9 mouse cellular contexts compared by ENCODE assay signal in the genomic region with DNA sequence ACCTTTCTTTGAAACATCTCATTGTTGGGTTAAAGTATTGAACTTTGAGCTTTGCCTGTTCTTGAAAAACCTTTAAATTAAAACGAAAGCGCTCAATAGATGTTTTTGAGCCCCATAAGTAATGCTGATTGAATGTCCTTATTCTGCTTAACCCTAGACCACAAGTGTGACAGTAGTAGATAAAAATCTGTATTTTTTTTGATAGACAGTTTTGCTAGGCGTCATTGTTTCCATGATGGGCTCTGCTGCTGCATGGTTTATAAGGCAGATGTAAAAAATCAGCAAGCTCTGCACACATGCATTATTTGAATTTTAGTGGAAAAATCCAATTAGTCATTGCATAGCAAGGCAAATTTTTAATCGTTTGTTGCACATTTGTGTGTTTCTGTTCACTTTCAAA. TPM values are rescaled to one million over a fixed set of nuclear protein-coding genes. Genes with fewer than 3 reads are reported as not detected.
DNase-seq lines count a peak whose midpoint lies in the region; ATAC-seq and TF ChIP-seq lines count a peak whose summit lies in the region.
"Had no signal": no experiment of that assay in that cellular context is flagged by ENCODE, and none has a peak within 500 bp of the region (broad histone marks: within the 10 kb centered on the region; RNA-seq: fewer than 3 reads in every experiment).

No protein-coding gene starts in this region.

- intact Hi-C loops in left cerebral cortex, postnatal 14 days (cut with DNase I): no loop called here

- no peak overlapping the region for H3ac ChIP-seq in myocyte (ENCODE audit: control insufficient read depth, insufficient read length)

- no peaks in the 10 kb centered on the region for H3K27me3 ChIP-seq in heart, embryonic 16.5 days (ENCODE audit: control insufficient read depth, insufficient read depth, low read length)
- H3K27me3 ChIP-seq in intestine, embryonic 14.5 days (replicated peaks; ENCODE audit: control insufficient read depth, insufficient read depth, low read length): no peaks in the 10 kb centered on the region
- no peaks in the 10 kb centered on the region for H3K27me3 ChIP-seq in myocyte (ENCODE audit: control insufficient read depth, insufficient read depth, insufficient read length)

- peak overlapping the region; percentile 76; the same call in 1 of the 2 replicates for H3K4me3 ChIP-seq in heart, embryonic 16.5 days (ENCODE audit: low read length)
- peak overlapping the region; percentile 80; the same call in 1 of the 2 replicates for H3K4me3 ChIP-seq in cortical plate, adult 2 months (ENCODE audit: insufficient read depth, low read length)
- H3K4me3 ChIP-seq in intestine, embryonic 14.5 days (ENCODE audit: low read depth, low read length): peak overlapping the region; percentile 57
- H3K4me3 ChIP-seq in myocyte: peak overlapping the region; percentile 61

- peak overlapping the region; percentile 60 for H3K4me2 ChIP-seq in heart, embryonic 16.5 days (ENCODE audit: low read depth, low read length)
- peak overlapping the region; percentile 57 for H3K4me2 ChIP-seq in intestine, embryonic 14.5 days (ENCODE audit: low read length)
- H3K4me2 ChIP-seq in myocyte (ENCODE audit: low read depth): peak overlapping the region; percentile 74

- TF ChIP-seq POLR2A in cortical plate, adult 2 months (IDR thresholded peaks at IDR 0.05; ENCODE audit: extremely low read depth, insufficient read depth, low read length): no peak
- no peak for TF ChIP-seq POLR2A in myocyte (IDR thresholded peaks at IDR 0.05; ENCODE audit: insufficient read length, low read depth)

- no peak overlapping the region for H3K9ac ChIP-seq in heart, embryonic 16.5 days (ENCODE audit: low read length)
- peak overlapping the region; percentile 35; the same call in 1 of the 2 replicates for H3K9ac ChIP-seq in intestine, embryonic 14.5 days (ENCODE audit: low read length)

- TF ChIP-seq CTCF in cortical plate, adult 2 months (IDR thresholded peaks at IDR 0.05; ENCODE audit: extremely low read depth, insufficient read depth, low read length): no peak

- no peak for ATAC-seq in heart, embryonic 16.5 days (replicated peaks; ENCODE audit: extremely low read depth, insufficient read depth, low FRiP score)
- ATAC-seq in intestine, embryonic 14.5 days (replicated peaks; ENCODE audit: low FRiP score, low TSS enrichment, low read depth): no peak
- ATAC-seq: Patski had no signal

- H3K9me3 ChIP-seq in heart, embryonic 16.5 days (replicated peaks; ENCODE audit: control insufficient read depth, low read length): no peaks in the 10 kb centered on the region
- no peaks in the 10 kb centered on the region for H3K9me3 ChIP-seq in intestine, embryonic 14.5 days (ENCODE audit: control insufficient read depth, low read length)

- WGBS in heart, embryonic 16.5 days: 60% methylated on average over 4 of the region's 4 CpGs
- WGBS in intestine, embryonic 14.5 days: 45% methylated on average over 4 of the region's 4 CpGs

- H3K4me1 ChIP-seq in heart, embryonic 16.5 days (ENCODE audit: control insufficient read depth, insufficient read depth, low read length): peaks cover 3% of the 10 kb centered on the region
- no peaks in the 10 kb centered on the region for H3K4me1 ChIP-seq in cortical plate, adult 2 months (ENCODE audit: control insufficient read depth, insufficient read depth, low read length)
- H3K4me1 ChIP-seq in intestine, embryonic 14.5 days (replicated peaks; ENCODE audit: control insufficient read depth, insufficient read depth, low read length): no peaks in the 10 kb centered on the region

- H3K36me3 ChIP-seq in heart, embryonic 16.5 days (ENCODE audit: control insufficient read depth, insufficient read depth): no peaks in the 10 kb centered on the region
- no peaks in the 10 kb centered on the region for H3K36me3 ChIP-seq in intestine, embryonic 14.5 days (ENCODE audit: control insufficient read depth, insufficient read depth, low read length)
- H3K36me3 ChIP-seq in myocyte (ENCODE audit: control insufficient read depth, insufficient read depth): no peaks in the 10 kb centered on the region

- peaks cover 35% of the 10 kb centered on the region for H3K79me2 ChIP-seq in myocyte (ENCODE audit: control insufficient read depth, insufficient read depth)

- H3K27ac ChIP-seq in heart, embryonic 16.5 days (ENCODE audit: low read length): no peak overlapping the region
- no peak overlapping the region for H3K27ac ChIP-seq in cortical plate, adult 2 months (ENCODE audit: insufficient read depth, low read length)
- no peak overlapping the region for H3K27ac ChIP-seq in intestine, embryonic 14.5 days (ENCODE audit: low read depth)

- DNase-seq in heart, adult 18-20 months: no peak
- DNase-seq in intestine, embryonic 14.5 days (ENCODE audit: low spot score): no peak
- no peak for DNase-seq in spleen, postnatal 4 days (ENCODE audit: low spot score in 2 of 2)
- DNase-seq in layer of hippocampus, adult 9-10 months (ENCODE audit: low spot score): no peak
- no peak for DNase-seq in left cerebral cortex, postnatal 14 days (ENCODE audit: low spot score in 2 of 2)

TF ChIP-seq in myocyte, 11 proteins besides CTCF, POLR2A, EP300 and RAD21:
- TF ChIP-seq REST (IDR thresholded peaks at IDR 0.05; ENCODE audit: insufficient read depth, insufficient read length): no peak
- no peak for TF ChIP-seq TCF12 (IDR thresholded peaks at IDR 0.05; ENCODE audit: insufficient read depth, poor library complexity, severe bottlenecking)

RNA-seq across cellular contexts. Expression of gene Phf6, which starts 1.8 kb away (rescaled TPM):
- polyA plus RNA-seq in heart, embryonic 16.5 days (2015; fragmentation: Nextera tagmentation; extraction: Ambion mirVana): 16.3 and 16.8 TPM in 2 replicates
- 1 to 10 TPM; 5.3 to 5.6 TPM for total RNA-seq in heart, adult 18-20 months (2021)
- polyA plus RNA-seq in cortical plate, adult 2 months (2012; rRNA removed): 11.8 and 12.9 TPM in 2 replicates
- 37.2 and 39.9 TPM in 2 replicates for polyA plus RNA-seq in intestine, embryonic 14.5 days (2014; fragmentation: Nextera tagmentation; extraction: Ambion mirVana)
- polyA plus RNA-seq in myocyte (2012; fragmentation: generic; extraction: Trizol): 4.2 TPM
- 10 to 100 TPM; 15.2 to 16.6 TPM for total RNA-seq in left cerebral cortex, postnatal 14 days (2021)
